Mouse (Mus musculus): ENCODE data around the gene 1700028P14Rik. TPM values are rescaled to one million over a fixed set of nuclear protein-coding genes. Genes with fewer than 3 reads are reported as not detected.

The 1700028P14Rik gene
- polyA plus RNA-seq, 1 experiment from 2014 or later = not detected

DNA sequence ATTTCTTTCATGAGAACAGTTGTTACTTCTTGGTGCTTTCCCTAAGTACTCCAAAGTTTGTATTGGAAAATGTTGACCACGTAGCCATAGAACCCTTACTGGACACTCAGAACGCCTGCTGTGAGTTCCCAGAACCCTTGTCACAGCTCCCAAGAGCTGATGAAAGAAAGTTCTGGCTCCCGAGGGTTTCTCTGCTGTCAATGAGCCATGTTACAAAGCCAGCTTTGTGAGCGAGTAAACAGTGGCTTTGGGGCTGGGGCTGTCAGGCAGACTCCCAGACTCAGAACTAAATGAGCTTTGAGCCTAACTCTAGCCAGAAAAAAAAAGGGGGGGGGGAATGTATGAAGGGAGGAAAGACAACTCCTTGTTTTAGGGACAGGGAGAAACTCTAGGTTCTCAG is 120.7 kb downstream of the 1700028P14Rik start:
- Histone ChIP-seq H3K4me1 (ENCODE audit: control insufficient read depth, insufficient read depth, low read length) (no peaks in the 10 kb centered on the region), H3K27me3 (ENCODE audit: control insufficient read depth, insufficient read depth, low read length) (no peaks in the 10 kb centered on the region), H3K27ac (replicated peaks; ENCODE audit: low read depth, low read length) (no peak overlapping the region), H3K4me2 (ENCODE audit: low read depth, severe bottlenecking) (no peak overlapping the region), H3K36me3 (ENCODE audit: control insufficient read depth, insufficient read depth, low read length) (no peaks in the 10 kb centered on the region), H3K9me3 (ENCODE audit: control insufficient read depth, low read length) (no peaks in the 10 kb centered on the region), H3K4me3 (ENCODE audit: low read depth, low read length) (no peak overlapping the region), H3K9ac (ENCODE audit: low read length) (no peak overlapping the region)
- ATAC-seq (ENCODE audit: insufficient number of reproducible peaks, low FRiP score, low TSS enrichment, low read depth) (no peak), DNase-seq (ENCODE audit: low spot score) (no peak)
- 68% methylated on average over 4 of the region's 4 CpGs for WGBS

DNA sequence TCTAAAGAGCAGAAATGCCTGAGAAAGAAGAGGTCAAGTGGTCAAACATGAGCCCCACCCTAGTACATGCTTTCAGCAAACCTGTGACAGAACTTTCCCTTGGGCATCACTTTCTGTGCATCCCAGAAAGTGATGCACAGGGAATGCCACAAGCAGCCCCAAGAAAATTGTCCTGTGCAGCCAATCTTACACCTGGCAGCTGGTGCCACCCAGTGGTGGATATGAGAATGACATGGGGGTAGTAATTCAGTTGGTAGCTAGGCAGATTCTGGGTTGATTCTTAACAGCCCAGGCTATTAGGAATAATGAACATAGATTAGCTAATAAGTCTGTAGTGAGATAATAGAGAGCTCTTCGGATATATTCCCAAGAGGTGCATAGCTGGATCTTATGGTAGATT is 128.9 kb downstream of the 1700028P14Rik start:
- H3K9me3 ChIP-seq (ENCODE audit: control insufficient read depth, low read length) = no peaks in the 10 kb centered on the region
- no peak overlapping the region for H3K4me2 ChIP-seq (ENCODE audit: low read depth, severe bottlenecking)
- H3K4me3 ChIP-seq (ENCODE audit: low read depth, low read length) = no peak overlapping the region
- no peak for ATAC-seq (ENCODE audit: insufficient number of reproducible peaks, low FRiP score, low TSS enrichment, low read depth)
- no peak overlapping the region for H3K9ac ChIP-seq (ENCODE audit: low read length)
- H3K36me3 ChIP-seq (ENCODE audit: control insufficient read depth, insufficient read depth, low read length) = no peaks in the 10 kb centered on the region
- no peaks in the 10 kb centered on the region for H3K27me3 ChIP-seq (ENCODE audit: control insufficient read depth, insufficient read depth, low read length)
- H3K27ac ChIP-seq (replicated peaks; ENCODE audit: low read depth, low read length) = no peak overlapping the region
- 9% methylated on average over 1 of the region's 1 CpGs for WGBS
- DNase-seq (ENCODE audit: low spot score) = peak; percentile 80
- H3K4me1 ChIP-seq (ENCODE audit: control insufficient read depth, insufficient read depth, low read length) = no peaks in the 10 kb centered on the region

DNA sequence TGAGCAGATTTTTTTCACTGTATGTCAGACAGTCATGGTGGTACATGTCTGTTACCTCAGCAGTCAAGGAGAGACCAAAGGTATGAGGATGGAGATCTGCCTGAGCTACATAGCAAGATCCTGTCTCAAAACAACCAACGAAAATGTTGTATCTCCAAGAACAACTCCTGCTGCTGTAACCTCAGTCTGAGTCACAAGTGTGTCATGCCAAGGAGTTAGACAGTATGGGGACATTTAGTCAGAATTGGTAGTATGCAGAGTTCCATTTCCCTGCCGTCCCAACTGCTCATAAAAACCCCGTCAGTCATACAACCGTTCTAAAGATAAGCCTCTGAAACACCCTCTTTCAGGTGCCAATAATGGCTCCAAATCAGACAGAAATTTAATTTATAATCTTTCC is 130.8 kb downstream of the 1700028P14Rik start:
- no peaks in the 10 kb centered on the region for H3K4me1 ChIP-seq (ENCODE audit: control insufficient read depth, insufficient read depth, low read length)
- H3K4me2 ChIP-seq (ENCODE audit: low read depth, severe bottlenecking) = no peak overlapping the region
- DNase-seq (ENCODE audit: low spot score) (no peak), ATAC-seq (ENCODE audit: insufficient number of reproducible peaks, low FRiP score, low TSS enrichment, low read depth) (no peak)
- no peaks in the 10 kb centered on the region for H3K36me3 ChIP-seq (ENCODE audit: control insufficient read depth, insufficient read depth, low read length)
- 84% methylated on average over 4 of the region's 4 CpGs for WGBS
- no peak overlapping the region for H3K9ac ChIP-seq (ENCODE audit: low read length)
- H3K27ac ChIP-seq (replicated peaks; ENCODE audit: low read depth, low read length) = no peak overlapping the region
- no peak overlapping the region for H3K4me3 ChIP-seq (ENCODE audit: low read depth, low read length)
- no peaks in the 10 kb centered on the region for H3K27me3 ChIP-seq (ENCODE audit: control insufficient read depth, insufficient read depth, low read length)
- no peaks in the 10 kb centered on the region for H3K9me3 ChIP-seq (ENCODE audit: control insufficient read depth, low read length)

DNA sequence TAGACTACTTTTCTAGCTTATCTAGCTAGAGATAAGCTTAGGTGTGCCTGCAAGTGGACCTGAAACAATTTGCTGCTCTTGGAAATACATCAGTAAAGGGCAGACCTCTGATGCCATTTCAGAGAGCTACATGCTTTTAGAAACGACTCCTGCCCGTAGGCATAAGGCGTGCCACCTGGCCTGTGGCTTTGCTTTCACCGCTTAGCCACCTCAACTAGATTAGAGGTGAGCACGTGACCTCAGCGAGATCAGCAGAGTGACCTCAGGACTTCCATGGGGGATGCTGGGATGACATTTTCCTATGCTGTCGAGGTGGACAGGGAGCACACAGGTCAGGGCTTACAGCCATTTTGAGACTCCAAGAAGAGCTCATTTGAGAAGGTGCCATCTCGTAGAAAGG is 131.5 kb downstream of the 1700028P14Rik start:
- Histone ChIP-seq H3K36me3 (ENCODE audit: control insufficient read depth, insufficient read depth, low read length) (no peaks in the 10 kb centered on the region), H3K27me3 (ENCODE audit: control insufficient read depth, insufficient read depth, low read length) (no peaks in the 10 kb centered on the region), H3K9ac (ENCODE audit: low read length) (no peak overlapping the region), H3K4me1 (ENCODE audit: control insufficient read depth, insufficient read depth, low read length) (no peaks in the 10 kb centered on the region), H3K4me2 (ENCODE audit: low read depth, severe bottlenecking) (no peak overlapping the region), H3K9me3 (ENCODE audit: control insufficient read depth, low read length) (no peaks in the 10 kb centered on the region), H3K4me3 (ENCODE audit: low read depth, low read length) (no peak overlapping the region), H3K27ac (replicated peaks; ENCODE audit: low read depth, low read length) (no peak overlapping the region)
- 87% methylated on average over 8 of the region's 8 CpGs for WGBS
- ATAC-seq (ENCODE audit: insufficient number of reproducible peaks, low FRiP score, low TSS enrichment, low read depth) = no peak
- DNase-seq (ENCODE audit: low spot score) = no peak

DNA sequence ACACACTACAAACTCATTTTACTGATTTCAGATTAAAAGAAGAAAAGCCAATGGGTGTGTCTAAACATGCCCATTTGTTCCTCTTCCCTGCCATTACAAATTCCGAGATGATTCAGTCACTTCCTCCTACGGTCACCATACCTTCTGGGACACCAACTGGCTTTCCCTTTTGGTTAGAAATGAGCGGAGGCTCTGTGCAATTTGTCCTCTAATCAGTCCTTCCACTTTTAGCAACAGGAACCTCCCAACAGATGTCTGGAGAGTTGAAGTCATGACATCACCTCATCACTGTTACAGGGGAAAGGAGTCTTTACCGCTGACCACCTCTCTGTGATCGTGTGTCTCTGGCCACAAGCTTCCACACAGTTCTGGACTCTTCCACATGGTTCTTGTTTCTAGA is 132.0 kb downstream of the 1700028P14Rik start:
- ATAC-seq (ENCODE audit: insufficient number of reproducible peaks, low FRiP score, low TSS enrichment, low read depth) (no peak), DNase-seq (ENCODE audit: low spot score) (no peak)

DNA sequence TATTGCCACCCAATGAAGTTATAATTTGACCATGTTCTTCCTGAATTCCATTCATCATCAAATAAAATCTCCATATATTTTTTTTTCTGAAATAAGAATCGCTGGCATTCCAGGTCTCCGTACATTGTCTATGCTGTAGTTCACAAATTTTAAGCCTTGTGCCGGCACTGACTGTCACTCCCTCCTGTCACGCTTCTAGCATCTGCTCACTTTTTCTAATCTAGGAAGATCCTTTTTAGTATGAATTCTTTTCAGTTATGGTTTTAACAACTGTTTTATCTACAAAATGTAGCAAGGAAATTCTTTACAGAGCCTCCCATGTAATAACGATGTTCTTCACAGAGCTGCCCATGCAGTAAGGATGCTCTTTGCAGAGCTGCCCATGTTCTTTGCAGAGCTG is 134.1 kb downstream of the 1700028P14Rik start:
- Histone ChIP-seq H3K4me2 (ENCODE audit: low read depth, severe bottlenecking) (no peak overlapping the region), H3K36me3 (ENCODE audit: control insufficient read depth, insufficient read depth, low read length) (no peaks in the 10 kb centered on the region), H3K4me3 (ENCODE audit: low read depth, low read length) (no peak overlapping the region), H3K27ac (replicated peaks; ENCODE audit: low read depth, low read length) (no peak overlapping the region), H3K4me1 (ENCODE audit: control insufficient read depth, insufficient read depth, low read length) (no peaks in the 10 kb centered on the region), H3K9ac (ENCODE audit: low read length) (no peak overlapping the region), H3K9me3 (ENCODE audit: control insufficient read depth, low read length) (no peaks in the 10 kb centered on the region), H3K27me3 (ENCODE audit: control insufficient read depth, insufficient read depth, low read length) (no peaks in the 10 kb centered on the region)
- DNase-seq (ENCODE audit: low spot score) = no peak
- WGBS = 94% methylated on average over 5 of the region's 5 CpGs
- no peak for ATAC-seq (ENCODE audit: insufficient number of reproducible peaks, low FRiP score, low TSS enrichment, low read depth)

More for the DNA sequence above, 132.0 kb downstream of the 1700028P14Rik start:
- Histone ChIP-seq H3K4me2 (ENCODE audit: low read depth, severe bottlenecking) (no peak overlapping the region), H3K27ac (replicated peaks; ENCODE audit: low read depth, low read length) (no peak overlapping the region), H3K27me3 (ENCODE audit: control insufficient read depth, insufficient read depth, low read length) (no peaks in the 10 kb centered on the region), H3K4me3 (ENCODE audit: low read depth, low read length) (no peak overlapping the region), H3K4me1 (ENCODE audit: control insufficient read depth, insufficient read depth, low read length) (no peaks in the 10 kb centered on the region), H3K9ac (ENCODE audit: low read length) (no peak overlapping the region), H3K9me3 (ENCODE audit: control insufficient read depth, low read length) (no peaks in the 10 kb centered on the region), H3K36me3 (ENCODE audit: control insufficient read depth, insufficient read depth, low read length) (no peaks in the 10 kb centered on the region)
- 64% methylated on average over 5 of the region's 5 CpGs for WGBS

DNA sequence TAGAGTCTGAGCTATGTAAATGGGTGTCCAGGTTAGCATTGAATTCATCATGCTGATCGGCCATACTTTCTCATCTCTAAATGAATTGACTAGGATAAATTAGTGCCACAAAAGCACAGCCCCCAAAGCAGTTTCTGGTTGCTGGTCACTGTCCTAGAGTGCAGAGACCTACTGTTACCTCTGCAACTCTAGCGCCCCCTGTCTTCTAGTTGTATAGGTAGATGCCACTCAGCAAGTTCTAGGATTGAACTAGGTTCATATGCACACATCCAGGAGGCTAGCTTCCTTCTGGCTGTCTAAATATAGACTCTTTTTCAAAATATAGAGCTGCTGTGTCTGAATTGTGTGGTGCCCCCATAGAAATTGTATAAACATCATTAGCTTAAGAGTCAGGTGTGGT is 141.3 kb downstream of the 1700028P14Rik start:
- peaks cover 2% of the 10 kb centered on the region; the same call in 1 of the 2 replicates for H3K4me1 ChIP-seq (ENCODE audit: control insufficient read depth, insufficient read depth, low read length)
- no peak overlapping the region for H3K9ac ChIP-seq (ENCODE audit: low read length)
- H3K27me3 ChIP-seq (ENCODE audit: control insufficient read depth, insufficient read depth, low read length) = no peaks in the 10 kb centered on the region
- no peak overlapping the region for H3K27ac ChIP-seq (replicated peaks; ENCODE audit: low read depth, low read length)
- ATAC-seq (ENCODE audit: insufficient number of reproducible peaks, low FRiP score, low TSS enrichment, low read depth) (no peak), DNase-seq (ENCODE audit: low spot score) (no peak)
- H3K4me3 ChIP-seq (ENCODE audit: low read depth, low read length) = no peak overlapping the region
- WGBS = 53% methylated on average over 2 of the region's 2 CpGs
- H3K36me3 ChIP-seq (ENCODE audit: control insufficient read depth, insufficient read depth, low read length) = no peaks in the 10 kb centered on the region
- H3K4me2 ChIP-seq (ENCODE audit: low read depth, severe bottlenecking) = no peak overlapping the region
- H3K9me3 ChIP-seq (ENCODE audit: control insufficient read depth, low read length) = no peaks in the 10 kb centered on the region

Other genes with a start within 250 kb of the 1700028P14Rik start
- 0.80 and 1.4 TPM in 2 replicates for gene Mamdc2, start 204.4 kb downstream of the 1700028P14Rik start, polyA plus RNA-seq (2014; fragmentation: Nextera tagmentation; extraction: Ambion mirVana)
- gene Ptar1, start 34.6 kb upstream of the 1700028P14Rik start, polyA plus RNA-seq (2014; fragmentation: Nextera tagmentation; extraction: Ambion mirVana) = 7.3 and 7.9 TPM in 2 replicates
- gene Apba1, start 106.1 kb upstream of the 1700028P14Rik start, polyA plus RNA-seq (2014; fragmentation: Nextera tagmentation; extraction: Ambion mirVana) = 0.13 and 0.23 TPM in 2 replicates